Mouse (Mus musculus) embryonic fibroblast, embryonic 13.5 days (primary cell): ENCODE measurements around the gene Cd180.

Experiments
- CTCF ChIP-seq: IDR thresholded peaks from 2 replicates; pipeline ENCODE4 v1.5.1; 2011; ENCODE audit warnings: mild to moderate bottlenecking, control low read depth, low read length, moderate library complexity, borderline replicate concordance; ENCODE audit not compliant: insufficient read depth
- POLR2A ChIP-seq: IDR thresholded peaks from 2 replicates; pipeline ENCODE4 v1.6.1; 2011; ENCODE audit warnings: low read depth, mild to moderate bottlenecking, control low read depth, low read length, moderate library complexity

DNA sequence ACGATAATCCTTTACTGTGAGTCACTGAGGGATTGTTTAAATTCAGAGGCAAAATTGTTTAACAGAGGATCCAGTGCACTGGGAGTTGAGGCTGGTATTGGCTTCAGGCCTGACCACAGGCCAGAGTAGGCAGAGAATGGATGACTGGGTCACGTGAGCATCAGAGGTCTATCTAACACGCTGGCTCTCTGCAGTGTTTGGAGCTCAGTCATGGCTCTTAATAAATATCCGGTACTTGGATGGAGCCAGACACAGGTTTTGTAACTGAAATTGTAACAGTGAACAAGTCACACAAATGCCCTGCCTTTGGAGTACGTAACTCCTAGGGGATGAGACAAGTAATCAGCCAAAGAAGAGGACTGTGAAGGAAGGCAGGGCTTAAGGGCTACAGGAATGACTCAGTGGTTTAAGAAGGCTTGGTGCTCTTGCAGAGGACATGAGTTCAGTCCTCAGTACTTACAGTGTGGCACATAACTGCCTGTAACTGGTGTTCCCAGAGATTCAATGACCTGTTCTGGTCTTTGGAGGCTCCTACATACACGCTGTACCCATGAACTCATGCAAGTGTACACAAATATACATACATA is 41.0 kb upstream of the Cd180 start:
- TF ChIP-seq POLR2A (no peak), CTCF (no peak)
